Mouse (Mus musculus): Measurements from ENCODE around the gene Pwp2. TPM values are rescaled to one million over a fixed set of nuclear protein-coding genes. Genes with fewer than 3 reads are reported as not detected.

The Pwp2 gene
- total RNA-seq, 2 experiments from 2014 or later = 8.4 to 9.3 TPM

GRCm38 (mm10) chr10:78174474-78174873, 10.5 kb downstream of the Pwp2 start:
- intact Hi-C loops (cut with DNase I) = no loop called here
- no peak for DNase-seq (ENCODE audit: low spot score)

DNA sequence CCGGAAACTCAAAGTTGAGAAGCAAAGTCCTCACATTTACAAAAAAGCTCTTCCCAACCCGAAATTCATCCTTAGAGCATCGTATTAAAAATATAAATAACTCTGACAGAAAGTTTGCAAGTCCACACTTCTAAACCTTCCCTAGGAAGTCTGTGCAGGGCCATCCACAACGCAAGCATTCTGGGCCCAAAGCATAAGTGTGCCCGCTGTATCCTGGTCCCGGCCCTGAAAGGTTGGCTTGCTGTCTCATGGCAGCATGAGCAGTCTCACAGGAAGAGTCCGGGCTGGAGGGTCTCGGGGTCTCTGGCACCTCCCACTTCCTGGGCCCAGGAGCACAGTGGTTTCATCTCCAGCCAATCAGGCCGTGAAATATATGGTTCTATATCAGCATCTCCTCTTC, 13.4 kb downstream of the Pwp2 start:
- DNase-seq (ENCODE audit: low spot score) = no peak
- intact Hi-C loops (cut with DNase I) = no loop called here

DNA sequence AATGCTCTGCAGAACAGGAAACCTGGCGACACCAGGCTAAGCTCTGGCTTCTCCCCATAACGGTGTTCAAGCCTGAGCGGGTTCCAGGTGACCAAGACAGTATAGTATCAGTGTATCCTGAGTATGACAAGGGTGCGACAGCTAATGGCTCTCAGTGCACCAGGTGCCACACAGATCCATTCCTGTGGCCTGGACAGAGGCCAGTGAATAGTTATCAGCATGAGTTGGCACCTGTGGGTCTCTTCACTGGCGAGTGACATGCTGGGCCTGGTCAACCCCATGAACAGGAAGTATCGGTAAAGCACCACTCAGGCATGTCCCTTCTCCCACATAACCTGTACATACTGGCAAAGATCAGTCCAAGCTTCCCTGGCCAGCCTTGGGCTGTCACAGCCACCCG, 13.9 kb downstream of the Pwp2 start:
- no peak for DNase-seq (ENCODE audit: low spot score)
- intact Hi-C loops (cut with DNase I) = no loop called here

DNA sequence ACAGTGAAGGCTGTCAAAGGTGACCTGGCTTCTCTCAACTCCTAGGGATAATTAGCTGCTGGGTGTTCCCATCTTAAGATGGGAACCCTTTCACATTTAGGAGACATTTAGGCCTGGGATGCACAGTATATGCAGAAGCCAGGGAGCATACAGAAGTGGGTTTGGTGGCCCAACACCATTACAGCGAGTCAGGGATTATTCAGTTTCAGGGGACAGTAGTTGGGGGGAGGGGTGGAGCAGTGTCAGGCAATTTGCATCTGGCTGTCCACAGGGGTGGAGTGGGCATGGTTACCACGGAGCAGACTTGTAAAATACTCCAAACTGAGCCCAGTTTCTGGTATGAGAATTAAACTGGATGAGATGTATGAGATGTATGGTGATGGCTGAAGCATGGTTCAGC, 14.5 kb downstream of the Pwp2 start:
- no peak for DNase-seq (ENCODE audit: low spot score)
- intact Hi-C loops (cut with DNase I) = no loop called here

- intact Hi-C loops (cut with DNase I) = loop anchor here (10.0 kb wide), 1 partner anchor 545 kb away; the partner anchor contains the start of gene Ube2g2
- peak; percentile 97 for DNase-seq (ENCODE audit: low spot score)
Observed at GRCm38 (mm10) chr10:78169281-78170042, 15.5 kb downstream of the Pwp2 start, which contains the start of gene D10Jhu81e. D10Jhu81e (minus strand) TSS chr10:78169782.

- no peak for DNase-seq (ENCODE audit: low spot score)
- intact Hi-C loops (cut with DNase I) = loop anchor here (10.0 kb wide), 1 partner anchor 544 kb away; the partner anchor contains the start of gene Ube2g2
Observed at GRCm38 (mm10) chr10:78168792-78169191, 16.2 kb downstream of the Pwp2 start.

DNA sequence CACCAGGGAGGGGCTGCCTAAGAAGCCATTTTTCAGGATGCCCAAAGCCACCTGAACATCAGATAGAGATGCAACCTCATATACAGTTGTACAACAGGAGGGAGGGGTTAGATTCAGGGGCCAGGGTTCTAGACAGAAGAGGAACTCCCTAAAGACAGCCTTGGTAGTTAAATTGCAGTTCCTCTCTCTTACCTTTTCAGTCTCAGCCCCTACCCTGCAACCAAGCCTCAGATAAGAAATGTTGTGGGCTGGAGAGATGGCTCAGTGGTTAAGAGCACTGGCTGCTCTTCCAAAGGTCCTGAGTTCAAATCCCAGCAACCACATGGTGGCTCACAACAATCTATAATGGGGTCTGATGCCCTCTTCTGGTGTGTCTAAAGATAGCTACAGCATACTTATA, 17.2 kb downstream of the Pwp2 start:
- DNase-seq (ENCODE audit: low spot score) = no peak
- intact Hi-C loops (cut with DNase I) = loop anchor here (10.0 kb wide), 1 partner anchor 543 kb away; the partner anchor contains the start of gene Ube2g2

DNA sequence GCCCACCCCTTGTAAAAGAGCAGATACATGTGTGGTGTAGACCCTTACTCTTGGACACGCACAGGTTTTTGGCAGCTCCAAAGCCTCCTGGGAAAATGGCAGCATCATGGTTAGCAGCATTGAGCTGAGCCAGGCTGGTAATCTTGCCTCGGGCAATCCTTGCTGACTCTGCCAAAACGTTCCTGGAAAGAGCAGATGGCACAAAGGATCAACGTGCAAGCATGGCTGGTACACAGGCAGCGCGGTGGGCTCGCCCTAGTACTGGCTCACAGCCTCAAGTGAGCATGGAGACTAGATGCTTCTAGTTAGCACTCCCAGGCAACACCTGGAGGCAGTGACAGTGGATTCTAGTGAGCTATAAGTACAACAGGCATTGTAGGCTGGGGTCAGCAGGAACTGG, 17.6 kb downstream of the Pwp2 start:
- DNase-seq (ENCODE audit: low spot score) = no peak
- intact Hi-C loops (cut with DNase I) = loop anchor here (10.0 kb wide), 1 partner anchor 543 kb away; the partner anchor contains the start of gene Ube2g2

DNA sequence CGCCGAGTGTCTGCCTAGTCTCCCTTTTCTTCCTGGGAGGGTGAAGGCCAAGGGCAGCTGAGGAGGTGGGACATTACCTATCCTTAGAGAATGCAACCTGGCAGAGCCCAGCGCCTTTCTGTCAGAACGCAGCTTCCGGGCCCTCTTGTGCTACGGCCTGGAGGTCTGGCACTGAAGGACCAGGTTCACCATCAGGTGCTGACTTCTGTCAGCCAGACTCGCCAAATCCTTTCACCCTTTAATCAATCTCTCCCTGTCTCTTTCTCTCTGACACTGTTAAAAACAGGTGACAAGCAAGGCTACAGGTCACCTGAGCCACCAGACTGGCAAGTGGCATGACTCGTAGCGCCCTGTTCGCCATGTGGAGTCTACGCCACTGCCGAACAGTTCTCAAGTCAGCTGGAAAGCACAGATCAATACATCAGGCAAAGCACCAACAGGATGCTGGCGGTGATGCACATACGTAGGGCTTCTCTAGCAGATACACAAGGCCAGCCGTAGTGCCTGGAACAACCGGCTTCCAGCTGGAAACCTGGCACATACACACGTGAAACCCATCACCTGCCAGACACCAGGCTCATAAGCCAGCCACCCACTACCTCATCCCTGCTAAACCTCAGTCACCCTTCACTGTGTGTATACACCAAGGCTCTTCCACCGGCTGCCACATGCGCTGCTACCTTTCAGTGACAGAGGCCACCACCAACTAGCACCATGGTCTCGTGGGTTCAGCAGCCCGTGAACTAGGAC, 19.5 kb downstream of the Pwp2 start:
- no peak for DNase-seq (ENCODE audit: low spot score)
- intact Hi-C loops (cut with DNase I) = loop anchor here (10.0 kb wide), 1 partner anchor 541 kb away; the partner anchor contains the start of gene Ube2g2

DNA sequence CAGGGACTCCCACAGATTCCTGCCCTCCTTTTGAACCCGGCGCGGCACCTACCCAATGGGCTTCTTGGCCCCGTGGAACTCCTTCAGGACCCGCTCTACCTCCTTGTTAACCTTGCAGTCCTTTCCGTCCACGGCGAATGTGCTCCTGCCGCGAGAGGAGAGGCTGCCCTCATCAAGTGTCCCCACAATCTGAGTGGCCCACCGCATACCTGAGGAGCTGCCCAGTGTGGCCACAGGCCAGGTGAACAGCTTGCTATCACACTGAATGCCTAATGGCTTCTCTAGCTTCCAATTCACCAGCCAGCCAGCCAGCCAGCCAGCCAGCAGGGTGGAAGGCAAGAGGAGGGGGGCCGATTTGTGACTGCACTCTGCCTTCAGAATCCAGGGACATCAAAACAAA, 20.2 kb downstream of the Pwp2 start:
- DNase-seq (ENCODE audit: low spot score) = no peak
- intact Hi-C loops (cut with DNase I) = loop anchor here (5.0 to 10.0 kb wide), 2 partner anchors 137 to 540 kb away; partner anchors contain the start of gene Ube2g2

- intact Hi-C loops (cut with DNase I) = loop anchor here (5.0 to 10.0 kb wide), 2 partner anchors 137 to 539 kb away; partner anchors contain the start of gene Ube2g2
- DNase-seq (ENCODE audit: low spot score) = no peak
Observed at GRCm38 (mm10) chr10:78163923-78164322, 21.0 kb downstream of the Pwp2 start.

GRCm38 (mm10) chr10:78163241-78163640, 21.7 kb downstream of the Pwp2 start:
- intact Hi-C loops (cut with DNase I) = loop anchor here (5.0 to 10.0 kb wide), 2 partner anchors 136 to 538 kb away; partner anchors contain the start of gene Ube2g2

GRCm38 (mm10) chr10:78162646-78163045, 22.3 kb downstream of the Pwp2 start:
- no peak for DNase-seq (ENCODE audit: low spot score)
- intact Hi-C loops (cut with DNase I) = loop anchor here (5.0 to 10.0 kb wide), 2 partner anchors 135 to 538 kb away; partner anchors contain the start of gene Ube2g2

More at GRCm38 (mm10) chr10:78163241-78163640, 21.7 kb downstream of the Pwp2 start:
- DNase-seq (ENCODE audit: low spot score) = no peak

DNA sequence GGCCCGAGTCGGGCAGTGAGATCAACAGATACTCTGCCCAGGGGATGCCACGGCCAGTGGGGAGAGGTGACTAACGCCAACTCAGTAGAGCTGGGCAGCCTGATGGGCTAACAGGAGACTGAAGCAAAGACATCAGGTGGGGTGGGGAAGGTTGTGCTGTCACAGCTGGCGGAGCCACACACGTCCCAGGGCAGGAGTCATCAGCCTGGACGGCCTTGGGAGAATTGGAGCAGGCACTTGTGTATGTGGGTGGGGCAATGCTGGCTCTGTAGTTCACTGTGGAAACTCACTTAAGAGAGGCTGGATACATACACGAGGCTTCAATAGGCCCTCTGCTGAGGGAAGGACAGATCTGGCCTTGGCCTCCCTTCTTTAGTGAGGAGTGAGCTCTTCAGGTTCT, 23.9 kb downstream of the Pwp2 start:
- intact Hi-C loops (cut with DNase I) = loop anchor here (2.0 to 10.0 kb wide), 4 partner anchors 92 to 536 kb away; partner anchors contain the start of genes Icosl and Ube2g2
- no peak for DNase-seq (ENCODE audit: low spot score)

GRCm38 (mm10) chr10:78160369-78161095, 24.4 kb downstream of the Pwp2 start:
- intact Hi-C loops (cut with DNase I) = loop anchor here (2.0 to 10.0 kb wide), 4 partner anchors 92 to 536 kb away; partner anchors contain the start of genes Icosl and Ube2g2

DNA sequence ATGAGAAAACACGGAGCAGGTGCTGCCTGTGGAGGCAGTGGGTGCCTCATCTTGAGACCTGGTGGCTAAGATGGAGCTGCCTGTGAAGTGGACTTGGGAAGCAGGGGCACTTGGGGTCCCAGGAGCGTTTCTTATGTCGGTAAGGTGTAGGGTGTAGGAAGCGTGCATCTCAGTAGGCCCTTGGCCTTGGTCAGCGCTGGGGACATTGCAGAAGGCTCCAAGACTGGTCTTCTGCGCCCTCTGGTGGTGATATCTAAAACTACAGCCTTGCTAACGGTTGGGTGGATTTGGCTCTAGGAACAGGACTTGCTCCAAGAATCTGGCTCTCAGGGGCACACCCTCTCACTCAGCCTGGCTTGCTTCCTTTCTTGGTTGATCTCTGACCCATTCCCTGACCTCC, 25.0 kb downstream of the Pwp2 start:
- intact Hi-C loops (cut with DNase I) = loop anchor here (2.0 to 10.0 kb wide), 4 partner anchors 91 to 535 kb away; partner anchors contain the start of genes Icosl and Ube2g2
- DNase-seq (ENCODE audit: low spot score) = peak; percentile 71

More at GRCm38 (mm10) chr10:78160369-78161095, 24.4 kb downstream of the Pwp2 start:
- no peak for DNase-seq (ENCODE audit: low spot score)

- intact Hi-C loops (cut with DNase I) = no loop called here
- no peak for DNase-seq (ENCODE audit: low spot score)
Observed at GRCm38 (mm10) chr10:78159252-78159878, 25.6 kb downstream of the Pwp2 start.

DNA sequence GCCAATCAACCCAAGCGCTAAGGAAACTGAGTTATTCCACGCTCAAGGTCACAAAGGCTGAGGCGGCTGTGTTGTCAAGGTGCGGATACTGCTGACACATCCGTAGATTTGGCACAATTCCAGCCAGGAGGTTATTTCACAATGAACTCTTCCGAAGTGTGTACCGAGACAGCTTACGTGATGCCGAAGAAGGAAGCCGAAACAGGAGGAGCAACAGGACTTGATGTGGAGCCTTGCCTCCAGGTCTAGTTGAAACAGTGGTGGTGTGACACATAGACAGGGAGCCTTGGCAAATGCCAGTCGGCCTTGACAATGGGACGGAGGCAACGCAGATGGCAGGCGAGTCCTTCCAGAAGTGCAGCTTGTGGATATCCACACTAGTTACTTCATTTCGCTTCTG, 26.9 kb downstream of the Pwp2 start:
- intact Hi-C loops (cut with DNase I) = no loop called here
- no peak for DNase-seq (ENCODE audit: low spot score)

DNA sequence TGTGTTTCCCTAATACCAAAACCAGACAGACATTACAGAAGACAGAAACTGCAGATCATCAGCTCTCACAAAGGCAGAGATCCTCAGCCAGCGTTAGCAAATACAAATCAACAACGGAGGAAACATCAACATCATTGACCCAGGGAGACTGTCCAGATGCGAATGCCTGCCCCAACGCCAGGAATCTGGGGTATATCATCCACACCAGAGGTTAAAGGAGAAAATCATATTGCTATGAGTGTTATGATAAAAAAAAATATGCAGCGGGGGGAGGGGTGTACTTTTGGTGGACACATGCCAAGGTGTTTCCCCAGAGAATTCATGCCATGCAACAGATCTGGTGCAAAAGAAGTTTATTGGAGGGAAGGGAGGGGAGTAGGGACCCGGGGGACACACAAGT, 28.0 kb downstream of the Pwp2 start:
- intact Hi-C loops (cut with DNase I) = no loop called here
- DNase-seq (ENCODE audit: low spot score) = no peak
